Mouse (Mus musculus) gastrocnemius, adult 18-20 months (tissue): ENCODE data around the gene Plpp1. TPM values are rescaled to one million over a fixed set of nuclear protein-coding genes. Genes with fewer than 3 reads are reported as not detected.
A peak's percentile ranks its signal among the peaks of the same experiment; 100 is the strongest.

Source experiments
- DNase-seq: peaks from one replicate; pipeline ENCODE4 v3.0.0; 2021; ENCODE audit warnings: low spot score
- total RNA-seq, 2 experiments: library from RNA; stranded (reverse); gene quantifications; 2 replicates each; pipeline ENCODE4 v1.2.3; 2021

Gene Plpp1
- total RNA-seq, 2 experiments from 2014 or later = 34.2 to 53.9 TPM

DNA sequence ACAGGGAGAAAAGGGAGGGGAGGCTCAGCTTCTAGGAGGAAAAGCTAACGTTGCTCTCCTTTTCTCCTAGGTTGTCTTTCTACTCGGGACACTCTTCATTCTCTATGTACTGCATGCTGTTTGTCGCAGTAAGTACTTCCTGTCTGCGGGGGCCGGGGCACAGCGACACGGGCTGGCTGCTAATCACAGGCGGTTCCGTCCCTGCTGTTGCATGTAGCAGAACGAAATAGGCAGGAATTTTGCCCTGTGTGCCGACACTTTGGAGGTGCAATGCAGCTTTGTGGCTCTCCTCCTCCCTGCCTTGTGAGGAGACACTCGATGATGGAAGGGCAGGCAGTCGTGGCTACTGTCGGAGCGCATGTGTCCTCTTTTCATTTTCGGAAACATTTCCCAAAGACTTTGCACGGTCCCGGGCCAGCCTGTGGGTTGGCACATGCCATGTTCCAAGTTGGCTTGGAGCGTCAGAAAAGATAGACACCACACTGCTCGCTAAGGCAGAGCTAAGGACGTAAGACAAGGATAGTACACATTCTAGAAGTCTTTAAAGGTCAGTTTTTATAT is 59.1 kb downstream of the Plpp1 start:
- no peak for DNase-seq

- DNase-seq = no peak
Observed at GRCm38 (mm10) chr13:112860370-112860769, 59.8 kb downstream of the Plpp1 start.

GRCm38 (mm10) chr13:112860911-112861310 is 60.3 kb downstream of the Plpp1 start:
- DNase-seq = no peak

DNA sequence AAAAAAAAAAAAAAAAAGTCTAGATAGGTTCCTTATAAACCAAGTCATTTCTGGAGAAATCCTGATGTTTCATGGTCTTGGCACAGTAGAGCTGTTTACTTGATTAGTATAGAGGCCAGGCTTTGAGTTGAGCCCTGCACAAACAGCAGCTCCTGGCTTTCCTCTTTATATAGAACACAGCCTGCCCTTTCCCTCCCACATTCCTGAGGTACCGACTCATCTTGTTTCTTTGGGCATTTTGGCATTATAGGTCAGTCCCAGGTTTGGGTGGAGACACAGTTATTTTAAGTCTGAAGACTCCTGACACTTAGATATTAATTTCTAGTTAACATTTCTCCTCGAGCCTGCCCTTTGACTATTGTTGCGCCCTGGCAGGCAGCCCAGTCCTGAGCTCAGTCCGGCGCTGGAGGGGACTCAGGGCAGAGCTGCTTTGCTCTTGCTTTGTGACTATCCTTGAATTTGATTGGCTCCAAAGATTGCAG is 61.3 kb downstream of the Plpp1 start:
- DNase-seq = peak; percentile 30

GRCm38 (mm10) chr13:112862342-112862741 is 61.8 kb downstream of the Plpp1 start:
- DNase-seq = no peak

DNA sequence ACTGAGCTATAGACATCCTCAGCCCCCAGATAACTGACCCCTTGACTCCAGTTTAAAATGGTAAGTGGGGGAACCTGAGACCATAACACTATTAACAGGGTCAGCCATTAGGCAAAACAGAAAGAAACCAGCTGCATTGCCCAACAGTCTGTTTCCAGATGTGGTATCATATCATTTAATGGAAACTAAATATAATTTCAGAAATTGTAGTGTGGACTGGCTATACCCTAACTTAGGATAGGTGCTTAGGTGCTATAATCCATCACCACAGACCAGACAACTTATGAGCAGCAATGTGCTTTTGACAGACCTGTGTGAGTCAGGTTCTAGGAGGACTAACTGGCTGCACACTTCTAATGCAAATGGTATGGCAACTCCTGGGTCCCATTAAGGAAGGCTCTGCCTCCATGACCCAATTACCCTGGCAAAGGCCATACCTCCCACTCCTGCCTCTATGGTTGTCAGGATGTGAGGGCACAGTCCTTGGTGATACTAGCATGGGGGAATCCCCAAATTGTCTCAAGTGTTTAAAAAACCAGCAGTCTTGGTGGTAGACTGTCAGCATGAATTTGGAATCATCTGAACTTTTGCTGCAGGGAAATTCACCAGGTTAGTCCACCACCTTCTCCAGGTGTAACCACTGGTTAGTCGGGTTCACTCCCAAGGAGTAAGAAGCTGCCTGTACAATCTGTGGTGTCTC is 62.5 kb downstream of the Plpp1 start:
- DNase-seq = no peak

GRCm38 (mm10) chr13:112866782-112867181 is 66.2 kb downstream of the Plpp1 start:
- DNase-seq = no peak

- DNase-seq = no peak
Observed at GRCm38 (mm10) chr13:112867381-112867780, 66.8 kb downstream of the Plpp1 start.

- DNase-seq = no peak
Observed at GRCm38 (mm10) chr13:112870039-112870690, 69.6 kb downstream of the Plpp1 start.

DNA sequence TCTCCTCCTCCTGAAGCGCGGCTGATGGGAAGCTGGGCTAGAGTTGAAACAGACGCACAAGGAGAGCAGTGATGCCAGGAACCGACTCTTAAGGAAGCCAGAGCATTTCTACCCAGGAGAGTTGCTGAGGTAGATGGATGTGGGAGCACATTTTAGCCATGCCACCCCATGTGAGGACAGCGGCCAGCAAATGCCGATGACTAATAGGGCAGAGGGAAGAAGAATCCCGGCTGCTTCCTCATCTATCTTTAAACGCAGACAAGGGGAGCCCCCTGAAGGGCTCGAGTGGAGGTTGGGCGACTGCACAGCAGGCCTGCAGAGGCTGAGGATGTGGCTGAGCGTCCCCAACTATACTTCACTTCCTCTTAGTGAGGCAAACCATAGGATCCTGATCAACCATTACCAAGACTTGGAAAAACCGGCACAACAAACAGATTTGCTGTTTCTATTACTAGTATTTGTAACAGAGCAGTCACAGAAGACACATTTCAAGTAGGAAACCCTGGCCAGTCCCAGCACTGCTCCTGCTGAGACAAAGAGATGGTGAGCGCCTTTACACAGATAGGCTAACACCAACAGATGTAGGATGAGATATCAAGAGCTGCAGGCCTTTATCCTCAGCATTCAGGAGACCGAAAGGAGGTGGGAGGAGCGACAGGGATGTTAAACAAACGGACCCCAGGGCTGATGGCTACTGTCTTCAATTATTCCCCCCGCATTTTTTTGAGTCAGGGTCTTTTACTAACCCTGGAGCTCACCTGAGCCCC is 71.1 kb downstream of the Plpp1 start:
- DNase-seq = no peak

GRCm38 (mm10) chr13:112887234-112887633 is 86.6 kb downstream of the Plpp1 start:
- no peak for DNase-seq

GRCm38 (mm10) chr13:112902176-112902575 is 101.6 kb downstream of the Plpp1 start:
- DNase-seq = no peak

- peak; percentile 39 for DNase-seq
Observed at GRCm38 (mm10) chr13:112909663-112910062, 109.1 kb downstream of the Plpp1 start.

- DNase-seq = no peak
Observed at GRCm38 (mm10) chr13:112910434-112910833, 109.8 kb downstream of the Plpp1 start.

Other genes with a start within 250 kb of the Plpp1 start
- gene Il31ra, start 206.4 kb upstream of the Plpp1 start, total RNA-seq = not detected
- gene Ddx4, start 148.3 kb upstream of the Plpp1 start, total RNA-seq = not detected
- 1 to 10 TPM; 4.8 to 6.2 TPM for gene Slc38a9, start 140.0 kb upstream of the Plpp1 start, total RNA-seq
- gene Mtrex, start 126.6 kb downstream of the Plpp1 start, total RNA-seq = 10 to 100 TPM; 28.4 to 30.8 TPM
- gene Dhx29, start 126.7 kb downstream of the Plpp1 start, total RNA-seq = 10 to 100 TPM; 15.4 to 15.8 TPM
- gene Ccno, start 187.0 kb downstream of the Plpp1 start, total RNA-seq = not detected
- not detected for gene Mcidas, start 193.1 kb downstream of the Plpp1 start, total RNA-seq
- not detected for gene Cdc20b, start 234.3 kb downstream of the Plpp1 start, total RNA-seq
- gene Gpx8, start 245.6 kb downstream of the Plpp1 start, total RNA-seq = 1 to 10 TPM; 4.2 to 4.9 TPM